Mouse (Mus musculus): ENCODE data around the gene Slc25a53. TPM values are rescaled to one million over a fixed set of nuclear protein-coding genes. Genes with fewer than 3 reads are reported as not detected.
"Not testable (repeated sequence)": the region's sequence is repeated elsewhere in the genome, so short reads cannot be mapped to it uniquely, and the experiment has no call there.

The Slc25a53 gene
- polyA plus RNA-seq, 1 experiment, result 8.0 TPM

DNA sequence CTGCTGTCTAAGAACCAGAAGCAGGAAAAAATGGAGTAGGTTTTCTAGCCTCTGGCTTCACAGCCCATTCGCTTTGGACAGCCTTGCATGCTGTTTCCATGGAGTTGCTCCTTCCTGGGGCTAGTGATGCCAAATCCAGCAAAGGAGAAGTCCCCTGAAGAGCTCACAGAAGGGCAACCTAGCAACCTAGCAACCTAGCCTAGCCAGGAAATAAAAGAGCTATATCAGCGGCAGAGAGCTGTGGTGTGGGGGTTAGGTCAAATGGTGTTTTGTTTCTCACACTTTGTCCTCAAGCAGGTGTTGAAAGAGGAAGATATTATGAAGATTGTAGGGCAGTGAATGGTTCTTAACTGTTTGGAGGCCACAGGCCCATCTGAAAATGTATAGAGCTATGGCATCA, 46.8 kb downstream of the Slc25a53 start:
- H3K27ac ChIP-seq (ENCODE audit: control insufficient read depth, insufficient read depth, low read depth, low read length, poor library complexity), result peak overlapping the region; percentile 33
- WGBS, result 34% methylated on average over 2 of the region's 2 CpGs
- TF ChIP-seq POLR2A (IDR thresholded peaks at IDR 0.05; ENCODE audit: borderline replicate concordance, control insufficient read depth, low read depth, low read length) (no peak), CTCF (IDR thresholded peaks at IDR 0.05; ENCODE audit: control insufficient read depth, insufficient read depth, low read length) (no peak)
- H3K4me1 ChIP-seq (ENCODE audit: control insufficient read depth, insufficient read depth, low read length), result no peaks in the 10 kb centered on the region; the same call in 1 of the 2 replicates
- peak overlapping the region; percentile 18 for H3K4me3 ChIP-seq (replicated peaks; ENCODE audit: control insufficient read depth, low read depth, low read length)

GRCm38 (mm10) chrX:136986039-136986438, 52.1 kb downstream of the Slc25a53 start:
- Histone ChIP-seq H3K4me3 (replicated peaks; ENCODE audit: control insufficient read depth, low read depth, low read length) (no peak overlapping the region), H3K4me1 (ENCODE audit: control insufficient read depth, insufficient read depth, low read length) (no peaks in the 10 kb centered on the region; the same call in 1 of the 2 replicates), H3K27ac (ENCODE audit: control insufficient read depth, insufficient read depth, low read depth, low read length, poor library complexity) (peak overlapping the region; percentile 65)
- no peak for TF ChIP-seq CTCF (IDR thresholded peaks at IDR 0.05; ENCODE audit: control insufficient read depth, insufficient read depth, low read length)
- no peak for TF ChIP-seq POLR2A (IDR thresholded peaks at IDR 0.05; ENCODE audit: borderline replicate concordance, control insufficient read depth, low read depth, low read length)

DNA sequence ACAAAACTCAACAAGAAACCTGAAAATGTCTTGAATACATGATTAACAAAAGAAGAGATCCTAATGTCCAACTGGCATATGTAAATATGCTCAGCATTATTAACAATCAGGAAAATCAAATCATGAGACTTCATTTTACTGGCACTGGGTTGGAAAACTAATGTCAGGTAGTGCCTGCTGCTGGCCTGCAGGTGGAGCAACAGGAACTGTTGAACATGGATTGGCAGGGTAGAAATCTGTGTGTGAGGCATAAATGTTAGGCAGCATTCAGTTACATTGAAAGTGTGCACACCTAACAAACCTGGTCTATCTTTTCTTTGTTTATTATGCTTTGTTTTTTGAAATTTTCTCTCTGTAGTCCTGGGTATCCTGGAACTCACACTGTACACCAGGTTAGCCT, 59.5 kb downstream of the Slc25a53 start:
- Histone ChIP-seq H3K4me1 (ENCODE audit: control insufficient read depth, insufficient read depth, low read length) (no peaks in the 10 kb centered on the region), H3K27ac (ENCODE audit: control insufficient read depth, insufficient read depth, low read depth, low read length, poor library complexity) (no peak overlapping the region), H3K4me3 (replicated peaks; ENCODE audit: control insufficient read depth, low read depth, low read length) (no peak overlapping the region)
- TF ChIP-seq POLR2A (IDR thresholded peaks at IDR 0.05; ENCODE audit: borderline replicate concordance, control insufficient read depth, low read depth, low read length) (no peak), CTCF (IDR thresholded peaks at IDR 0.05; ENCODE audit: control insufficient read depth, insufficient read depth, low read length) (peak; percentile 39; the same call in 1 of the 2 replicates)

DNA sequence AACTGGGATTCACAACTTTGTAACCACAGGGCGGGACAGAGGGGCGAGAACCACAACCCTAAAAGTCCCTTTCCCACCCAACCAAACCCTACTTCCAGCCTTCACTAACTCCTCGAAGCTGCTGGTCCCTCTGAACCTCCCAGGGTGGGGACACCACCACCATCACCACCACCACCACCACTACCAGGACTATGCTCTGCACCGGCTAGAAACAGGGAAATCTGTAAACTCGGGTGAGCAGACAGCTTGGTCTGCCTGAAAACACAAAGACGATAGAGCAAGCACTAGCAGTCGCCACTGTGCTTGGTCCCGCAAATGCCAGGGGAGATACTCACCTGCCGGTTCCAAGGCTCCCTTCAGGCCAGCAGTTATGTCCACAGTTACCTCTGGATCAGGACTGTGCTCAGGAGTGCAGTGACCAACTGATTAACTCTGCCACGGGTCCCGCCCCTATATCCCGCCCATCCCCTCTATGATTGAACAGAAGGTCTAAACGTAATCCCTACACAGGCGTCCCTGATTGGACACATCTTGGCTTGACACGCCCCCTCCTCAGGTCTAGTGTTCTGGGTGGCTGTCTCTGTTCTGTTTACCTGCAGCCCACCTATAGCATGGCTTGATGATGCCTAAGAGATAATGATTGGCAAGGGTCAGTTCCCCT, 61.5 kb downstream of the Slc25a53 start, which contains the start of the genes Tmsb15l and Tmsb15b1:
Gene Tmsb15l, minus strand, starts transcription at position 446 of the 661 bp plus-strand sequence.
Gene Tmsb15b1, minus strand, starts transcription at position 451 of the 661 bp plus-strand sequence.
- Histone ChIP-seq H3K4me1 (ENCODE audit: control insufficient read depth, insufficient read depth, low read length) (no peaks in the 10 kb centered on the region), H3K27ac (ENCODE audit: control insufficient read depth, insufficient read depth, low read depth, low read length, poor library complexity) (no peak within 1 kb of the TSS), H3K4me3 (replicated peaks; ENCODE audit: control insufficient read depth, low read depth, low read length) (peak within 1 kb of the TSS; percentile 62)
- no peak for TF ChIP-seq CTCF (IDR thresholded peaks at IDR 0.05; ENCODE audit: control insufficient read depth, insufficient read depth, low read length)
- no peak for TF ChIP-seq POLR2A (IDR thresholded peaks at IDR 0.05; ENCODE audit: borderline replicate concordance, control insufficient read depth, low read depth, low read length)
- WGBS, result 16% methylated on average over 15 of the region's 15 CpGs

DNA sequence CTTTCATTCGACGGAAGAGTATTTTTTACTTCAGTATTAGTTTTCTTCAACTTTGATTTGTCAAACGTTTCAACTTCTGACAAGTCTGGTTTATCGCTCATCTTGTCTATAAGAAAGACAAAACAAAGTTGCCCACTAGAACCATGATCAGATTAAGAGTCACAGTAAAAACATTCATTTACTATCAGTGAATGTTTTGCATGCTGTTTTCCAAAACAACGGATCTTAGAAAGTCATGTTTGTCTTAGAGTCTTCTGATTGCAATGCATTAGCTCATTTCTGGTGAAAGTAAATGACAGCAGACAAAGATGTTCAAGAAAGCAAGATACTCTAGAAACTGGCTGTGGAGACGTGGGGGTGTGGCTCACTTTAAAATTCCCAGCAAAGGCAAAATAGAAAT, 62.7 kb downstream of the Slc25a53 start, which contains the start of gene Tmsb15b2:
Gene Tmsb15b2, minus strand, starts transcription at position 101 of the 400 bp plus-strand sequence.
- peak within 1 kb of the TSS; percentile 62 for H3K4me3 ChIP-seq (replicated peaks; ENCODE audit: control insufficient read depth, low read depth, low read length)
- not testable (repeated sequence) for H3K4me1 ChIP-seq (ENCODE audit: control insufficient read depth, insufficient read depth, low read length); H3K27ac ChIP-seq (ENCODE audit: control insufficient read depth, insufficient read depth, low read depth, low read length, poor library complexity)
- WGBS, result 78% methylated on average over 6 of the region's 6 CpGs

DNA sequence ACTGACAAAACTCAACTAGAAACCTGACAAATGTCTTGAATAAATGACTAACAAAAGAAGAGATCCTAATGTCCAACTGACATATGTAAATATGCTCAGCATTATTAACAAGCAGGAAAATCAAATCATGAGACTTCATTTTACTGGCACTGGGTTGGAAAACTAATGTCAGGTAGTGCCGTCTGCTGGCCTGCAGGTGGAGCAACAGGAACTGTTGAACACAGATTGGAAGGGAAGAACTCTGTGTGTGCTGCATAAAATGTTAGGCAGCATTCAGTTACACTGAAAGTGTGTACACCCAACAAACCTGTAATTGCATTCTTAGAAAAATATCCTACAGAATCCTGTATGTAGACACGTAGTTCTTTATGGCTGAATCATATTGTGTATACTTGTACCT, 78.4 kb downstream of the Slc25a53 start:
- WGBS, result 25% methylated on average over 2 of the region's 2 CpGs
- TF ChIP-seq POLR2A (IDR thresholded peaks at IDR 0.05; ENCODE audit: borderline replicate concordance, control insufficient read depth, low read depth, low read length), result no peak
- 0 out of 2 replicates have a peak, but pooled peaks have one; percentile 25 for TF ChIP-seq CTCF (IDR thresholded peaks at IDR 0.05; ENCODE audit: control insufficient read depth, insufficient read depth, low read length)
- Histone ChIP-seq H3K4me3 (replicated peaks; ENCODE audit: control insufficient read depth, low read depth, low read length) (no peak overlapping the region), H3K4me1 (ENCODE audit: control insufficient read depth, insufficient read depth, low read length) (no peaks in the 10 kb centered on the region), H3K27ac (ENCODE audit: control insufficient read depth, insufficient read depth, low read depth, low read length, poor library complexity) (no peak overlapping the region)

GRCm38 (mm10) chrX:136958300-136958699, 79.8 kb downstream of the Slc25a53 start:
- not testable (repeated sequence) for H3K27ac ChIP-seq (ENCODE audit: control insufficient read depth, insufficient read depth, low read depth, low read length, poor library complexity); H3K4me1 ChIP-seq (ENCODE audit: control insufficient read depth, insufficient read depth, low read length); H3K4me3 ChIP-seq (replicated peaks; ENCODE audit: control insufficient read depth, low read depth, low read length)
- whole genome bisulfite sequencing, result 79% methylated on average over 5 of the region's 5 CpGs

GRCm38 (mm10) chrX:136957583-136958279, 80.4 kb downstream of the Slc25a53 start:
- H3K4me1 ChIP-seq (ENCODE audit: control insufficient read depth, insufficient read depth, low read length); H3K4me3 ChIP-seq (replicated peaks; ENCODE audit: control insufficient read depth, low read depth, low read length); H3K27ac ChIP-seq (ENCODE audit: control insufficient read depth, insufficient read depth, low read depth, low read length, poor library complexity): not testable (repeated sequence)
- 48% methylated on average over 13 of the region's 13 CpGs for WGBS

GRCm38 (mm10) chrX:136937985-136938384, 100.1 kb downstream of the Slc25a53 start:
- no peaks in the 10 kb centered on the region for H3K4me1 ChIP-seq (ENCODE audit: control insufficient read depth, insufficient read depth, low read length)
- WGBS, result 33% methylated on average over 3 of the region's 3 CpGs
- H3K4me3 ChIP-seq (replicated peaks; ENCODE audit: control insufficient read depth, low read depth, low read length), result no peak overlapping the region
- no peak overlapping the region for H3K27ac ChIP-seq (ENCODE audit: control insufficient read depth, insufficient read depth, low read depth, low read length, poor library complexity)
- no peak for TF ChIP-seq CTCF (IDR thresholded peaks at IDR 0.05; ENCODE audit: control insufficient read depth, insufficient read depth, low read length)
- TF ChIP-seq POLR2A (IDR thresholded peaks at IDR 0.05; ENCODE audit: borderline replicate concordance, control insufficient read depth, low read depth, low read length), result no peak

Other genes starting within 250 kb of the Slc25a53 start
- 1.1 and 4.0 TPM in 2 replicates for gene Plp1, start 215.6 kb downstream of the Slc25a53 start, polyA plus RNA-seq (2011; ENCODE audit: insufficient read depth, insufficient read length, low replicate concordance, missing spikeins)
- gene Rab9b, start 169.5 kb downstream of the Slc25a53 start, polyA plus RNA-seq (2011; ENCODE audit: insufficient read depth, insufficient read length, low replicate concordance, missing spikeins), result not detected in 2 replicates
- not detected in 2 replicates for gene H2bfm, start 111.0 kb downstream of the Slc25a53 start, polyA plus RNA-seq (2011; ENCODE audit: insufficient read depth, insufficient read length, low replicate concordance, missing spikeins)
- 5.4 TPM in 1 of 2 replicates, not detected in the other for gene Tmsb15b2, start 62.8 kb downstream of the Slc25a53 start, polyA plus RNA-seq (2011; ENCODE audit: insufficient read depth, insufficient read length, low replicate concordance, missing spikeins)
- gene Tmsb15l, start 61.4 kb downstream of the Slc25a53 start, polyA plus RNA-seq (2011; ENCODE audit: insufficient read depth, insufficient read length, low replicate concordance, missing spikeins), result not detected in 2 replicates
- 9.3 TPM in 1 of 2 replicates, not detected in the other for gene Tmsb15b1, start 61.4 kb downstream of the Slc25a53 start, polyA plus RNA-seq (2011; ENCODE audit: insufficient read depth, insufficient read length, low replicate concordance, missing spikeins)
- gene Zcchc18, start 45.1 kb downstream of the Slc25a53 start, polyA plus RNA-seq (2011; ENCODE audit: insufficient read depth, insufficient read length, low replicate concordance, missing spikeins), result 1.3 TPM in 1 of 2 replicates, not detected in the other
- 0.43 and 1.6 TPM in 2 replicates for gene Fam199x, start 11.3 kb upstream of the Slc25a53 start, polyA plus RNA-seq (2011; ENCODE audit: insufficient read depth, insufficient read length, low replicate concordance, missing spikeins)
- gene Esx1, start 83.8 kb upstream of the Slc25a53 start, polyA plus RNA-seq (2011; ENCODE audit: insufficient read depth, insufficient read length, low replicate concordance, missing spikeins), result not detected in 2 replicates

Measured in bone marrow, adult 2 months (tissue).